8 mouse cellular contexts compared by ENCODE assay signal in genomic region chr16:21818132-21818531, GRCm38 (mm10). TPM values are rescaled to one million over a fixed set of nuclear protein-coding genes. Genes with fewer than 3 reads are reported as not detected.
DNase-seq lines count a peak whose midpoint lies in the region; ATAC-seq lines count a peak whose summit lies in the region.

No protein-coding gene starts in this region.

- intact Hi-C loops in heart, postnatal 36 days (cut with DNase I): no loop called here
- intact Hi-C loops in left cerebral cortex, postnatal 25 days (cut with DNase I): loop anchor here (5.0 kb wide), 1 partner anchor 331 kb away; no protein-coding TSS in a partner anchor

- peak; percentile 87 for ATAC-seq in megakaryocyte-erythroid progenitor cell, adult 5-6 weeks (replicated peaks; ENCODE audit: low FRiP score, low TSS enrichment, poor library complexity, severe bottlenecking)
- ATAC-seq in cerebellum, adult (ENCODE audit: insufficient number of reproducible peaks, low FRiP score, low TSS enrichment): no peak

- DNase-seq in heart, adult 18-20 months: peak; percentile 53 to 55
- no peak for DNase-seq in heart, postnatal 36 days
- DNase-seq in c-Kit-positive CD71-positive TER-119-negative erythroid progenitor cells, embryonic 14.5 days (ENCODE audit: low read depth): peak; percentile 51
- peak; percentile 78 for DNase-seq in kidney, postnatal 10 days
- DNase-seq in layer of hippocampus, adult 11-12 months (ENCODE audit: low spot score): no peak
- no peak for DNase-seq in left cerebral cortex, postnatal 25 days (ENCODE audit: low spot score in 2 of 2)

RNA-seq across cellular contexts. Expression of gene Map3k13, which starts 24.0 kb away (rescaled TPM):
- total RNA-seq in heart, adult 18-20 months (2021): under 1 TPM; 0.77 to 0.87 TPM
- 1 to 10 TPM in 1 of 2 experiments, under 1 TPM in 1; 0.76 to 1.2 TPM for total RNA-seq in heart, postnatal 36 days (2021)
- 0.67 and 1.5 TPM in 2 replicates for total RNA-seq in megakaryocyte-erythroid progenitor cell, adult 5-6 weeks (2014; fragmentation: Nextera tagmentation)
- 0.14 and 0.15 TPM in 2 replicates for total RNA-seq in megakaryocyte-erythroid progenitor cell, adult 5-6 weeks (2017)
- total RNA-seq in left cerebral cortex, postnatal 25 days (2021): 10 to 100 TPM; 14.7 to 16.0 TPM

RNA-seq across cellular contexts. Expression of gene Ehhadh, which starts 30.5 kb away (rescaled TPM):
- total RNA-seq in heart, adult 18-20 months (2021): 10 to 100 TPM; 12.2 to 19.0 TPM
- 10 to 100 TPM; 17.1 to 21.8 TPM for total RNA-seq in heart, postnatal 36 days (2021)
- 5.6 and 5.8 TPM in 2 replicates for total RNA-seq in megakaryocyte-erythroid progenitor cell, adult 5-6 weeks (2014; fragmentation: Nextera tagmentation)
- total RNA-seq in megakaryocyte-erythroid progenitor cell, adult 5-6 weeks (2017): 6.1 and 8.7 TPM in 2 replicates
- 1 to 10 TPM; 1.5 to 1.7 TPM for total RNA-seq in left cerebral cortex, postnatal 25 days (2021)

Comparison
In these comparisons a context has a peak if more than half of its experiments do, and no peak if none do; other contexts are left out.
1. DNase-seq: peak in heart, adult 18-20 months (2 of 2), c-Kit-positive CD71-positive TER-119-negative erythroid progenitor cells, embryonic 14.5 days (single experiment) and kidney, postnatal 10 days (single experiment); none in heart, postnatal 36 days (0 of 2), layer of hippocampus, adult 11-12 months (single experiment) and left cerebral cortex, postnatal 25 days (0 of 2).
2. RNA of gene Map3k13, which starts 24.0 kb away (total RNA-seq): 14.7 to 16.0 TPM in left cerebral cortex, postnatal 25 days; 0.14 to 1.5 TPM in megakaryocyte-erythroid progenitor cell, adult 5-6 weeks, 0.76 to 1.2 TPM in heart, postnatal 36 days and 0.77 to 0.87 TPM in heart, adult 18-20 months; every median in the first group is over 4 times any median in the second.